Mouse (Mus musculus): ENCODE data around the gene Trp53.

Gene Trp53

GRCm38 (mm10) chr11:69560896-69561854, 19.0 kb upstream of the Trp53 start:
- no peak for DNase-seq (ENCODE audit: low spot score)

GRCm38 (mm10) chr11:69563373-69563772, 16.8 kb upstream of the Trp53 start:
- no peak for DNase-seq (ENCODE audit: low spot score)

GRCm38 (mm10) chr11:69564391-69564790, 15.8 kb upstream of the Trp53 start:
- no peak for DNase-seq (ENCODE audit: low spot score)

GRCm38 (mm10) chr11:69565131-69565530, 15.0 kb upstream of the Trp53 start:
- DNase-seq (ENCODE audit: low spot score): no peak

GRCm38 (mm10) chr11:69575220-69575619, 4.9 kb upstream of the Trp53 start:
- no peak for DNase-seq (ENCODE audit: low spot score)

- no peak for DNase-seq (ENCODE audit: low spot score)
These were observed 3.9 kb upstream of the Trp53 start for GRCm38 (mm10) chr11:69576307-69576706.

DNA sequence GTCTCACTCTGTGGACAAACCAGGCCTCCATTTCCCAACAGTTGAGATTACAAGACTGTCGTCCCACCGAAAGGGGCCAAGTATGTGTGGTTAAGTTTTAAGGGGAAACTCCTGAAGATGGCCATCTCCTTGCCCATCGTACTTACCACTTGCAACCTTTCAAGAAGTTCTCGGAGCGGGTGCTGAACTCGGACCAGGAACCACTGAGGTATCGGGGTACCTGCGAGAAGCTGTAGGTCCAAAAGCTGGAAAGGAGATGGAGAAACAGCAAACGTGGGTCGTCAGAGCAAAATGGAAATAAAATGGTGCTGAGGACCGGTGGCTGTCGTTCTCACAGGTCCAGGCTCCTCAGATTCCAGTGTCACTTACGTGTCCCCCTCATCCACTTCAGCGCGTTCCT, 1.9 kb upstream of the Trp53 start:
- DNase-seq (ENCODE audit: low spot score): no peak

GRCm38 (mm10) chr11:69579128-69580017, 786 bp upstream of the Trp53 start:
- peak; percentile 97 for DNase-seq (ENCODE audit: low spot score)

DNA sequence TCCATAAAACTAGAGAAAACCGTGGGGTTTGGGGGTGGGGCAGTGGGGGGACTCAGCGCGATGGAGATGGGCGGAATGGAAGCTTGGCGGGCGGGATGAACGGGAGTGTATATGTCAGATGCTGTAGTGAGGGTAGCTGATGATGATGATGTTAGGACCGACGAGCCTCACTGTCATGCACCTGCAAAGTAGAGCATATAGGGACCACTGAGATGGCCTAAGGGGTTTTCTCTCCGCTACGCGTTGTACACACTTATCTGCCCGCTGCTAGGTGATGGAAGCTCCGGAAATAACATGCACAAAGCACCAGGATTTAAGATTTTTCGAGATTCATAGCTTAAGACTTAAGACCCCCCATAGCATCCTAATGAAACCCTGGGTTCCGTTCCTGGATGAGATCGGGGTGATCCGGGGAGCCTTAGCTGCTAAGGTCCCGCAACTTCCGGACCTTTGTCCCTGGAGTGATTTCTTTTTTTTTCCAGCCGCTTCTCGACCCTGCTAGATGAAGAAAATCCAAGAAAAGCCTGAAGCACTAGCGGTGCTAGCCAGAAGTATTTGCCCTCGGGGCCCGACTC, 500 bp downstream of the Trp53 start:
- DNase-seq (ENCODE audit: low spot score): peak; percentile 25

DNA sequence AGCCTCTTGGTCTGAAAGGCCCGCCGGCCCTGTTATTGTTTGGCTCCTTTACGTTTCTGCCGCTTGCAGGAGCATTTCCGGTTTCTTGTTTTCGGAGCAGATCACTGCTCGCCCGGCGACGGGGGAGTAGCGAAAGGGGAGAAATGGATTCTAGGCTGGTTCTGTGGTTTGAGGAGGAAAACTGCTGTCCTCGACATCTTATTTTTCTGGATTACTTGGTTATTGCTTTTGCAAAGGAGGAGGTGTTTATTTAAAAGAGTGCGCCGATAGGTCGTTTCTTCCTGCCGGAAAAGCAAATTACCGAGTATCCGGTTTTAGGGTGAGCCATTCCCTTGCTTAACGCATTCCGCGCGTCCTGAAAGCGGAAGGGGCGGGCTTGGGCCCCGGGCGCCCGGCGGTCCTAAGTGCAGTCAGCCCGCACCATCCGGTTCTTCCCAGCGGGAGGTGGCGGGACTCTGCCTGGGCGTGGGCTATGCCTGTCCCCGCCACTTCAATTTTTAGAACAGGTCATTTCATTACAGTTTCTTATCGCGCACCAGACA, 1.1 kb downstream of the Trp53 start:
- DNase-seq (ENCODE audit: low spot score): peak; percentile 85

DNA sequence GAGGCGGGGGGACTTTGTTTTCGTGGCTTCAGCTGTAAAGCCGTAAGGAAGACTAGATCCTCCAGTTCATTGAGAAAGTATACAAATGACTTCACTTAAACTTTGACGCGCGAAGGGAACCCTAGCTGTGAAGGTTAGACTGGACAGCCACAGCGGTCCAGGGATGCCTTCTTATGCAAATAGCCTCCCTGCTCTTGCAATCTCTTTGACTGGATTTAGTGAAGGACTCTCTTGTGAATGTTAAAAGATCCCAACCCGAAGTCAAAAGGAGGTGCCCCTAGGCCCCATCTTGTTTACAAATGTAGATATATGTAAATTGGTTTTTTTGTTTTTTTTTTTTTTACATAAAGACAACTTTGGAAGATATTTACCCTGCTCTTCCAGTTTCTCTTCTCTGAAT, 1.7 kb downstream of the Trp53 start:
- DNase-seq (ENCODE audit: low spot score): no peak

DNA sequence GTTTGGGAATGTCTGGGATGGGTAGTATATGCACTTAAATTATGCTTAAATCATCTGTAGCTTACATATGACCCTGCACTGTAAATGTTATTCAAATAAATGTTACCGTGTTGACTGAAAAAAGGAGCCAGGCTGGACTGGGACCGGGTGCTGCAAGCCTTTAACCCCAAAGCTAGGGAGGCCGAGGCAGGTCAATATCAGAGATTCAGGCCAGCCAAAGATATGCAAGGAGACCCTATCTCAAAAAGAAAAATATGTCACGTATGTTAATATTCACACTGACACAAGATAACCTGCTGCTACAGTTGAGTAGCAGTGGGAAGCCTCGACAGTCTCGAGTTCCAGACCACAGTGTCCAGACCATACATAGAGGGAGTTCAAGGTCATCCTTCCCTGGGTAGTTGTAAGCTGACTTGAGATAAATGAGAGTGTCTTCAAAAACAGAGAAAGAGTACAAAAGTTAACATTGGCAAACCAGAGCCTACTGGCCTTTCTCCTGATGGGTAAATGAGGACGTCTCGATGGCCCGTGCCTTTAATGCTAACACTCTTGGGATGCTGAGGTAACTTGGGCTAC, 2.2 kb downstream of the Trp53 start:
- DNase-seq (ENCODE audit: low spot score): no peak

GRCm38 (mm10) chr11:69584008-69584407, 3.8 kb downstream of the Trp53 start:
- DNase-seq (ENCODE audit: low spot score): no peak

- no peak for DNase-seq (ENCODE audit: low spot score)
These were observed 4.8 kb downstream of the Trp53 start for GRCm38 (mm10) chr11:69584937-69585336.

- DNase-seq (ENCODE audit: low spot score): peak; percentile 47
These were observed 5.7 kb downstream of the Trp53 start for GRCm38 (mm10) chr11:69585718-69586325.

GRCm38 (mm10) chr11:69589207-69589834, 9.2 kb downstream of the Trp53 start:
- DNase-seq (ENCODE audit: low spot score): no peak

- DNase-seq (ENCODE audit: low spot score): no peak
These were observed 10.5 kb downstream of the Trp53 start for GRCm38 (mm10) chr11:69590622-69591021.

DNA sequence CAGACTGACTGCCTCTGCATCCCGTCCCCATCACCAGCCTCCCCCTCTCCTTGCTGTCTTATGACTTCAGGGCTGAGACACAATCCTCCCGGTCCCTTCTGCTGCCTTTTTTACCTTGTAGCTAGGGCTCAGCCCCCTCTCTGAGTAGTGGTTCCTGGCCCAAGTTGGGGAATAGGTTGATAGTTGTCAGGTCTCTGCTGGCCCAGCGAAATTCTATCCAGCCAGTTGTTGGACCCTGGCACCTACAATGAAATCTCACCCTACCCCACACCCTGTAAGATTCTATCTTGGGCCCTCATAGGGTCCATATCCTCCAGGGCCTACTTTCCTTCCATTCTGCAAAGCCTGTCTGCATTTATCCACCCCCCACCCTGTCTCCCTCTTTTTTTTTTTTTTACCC, 11.3 kb downstream of the Trp53 start:
- no peak for DNase-seq (ENCODE audit: low spot score)

DNA sequence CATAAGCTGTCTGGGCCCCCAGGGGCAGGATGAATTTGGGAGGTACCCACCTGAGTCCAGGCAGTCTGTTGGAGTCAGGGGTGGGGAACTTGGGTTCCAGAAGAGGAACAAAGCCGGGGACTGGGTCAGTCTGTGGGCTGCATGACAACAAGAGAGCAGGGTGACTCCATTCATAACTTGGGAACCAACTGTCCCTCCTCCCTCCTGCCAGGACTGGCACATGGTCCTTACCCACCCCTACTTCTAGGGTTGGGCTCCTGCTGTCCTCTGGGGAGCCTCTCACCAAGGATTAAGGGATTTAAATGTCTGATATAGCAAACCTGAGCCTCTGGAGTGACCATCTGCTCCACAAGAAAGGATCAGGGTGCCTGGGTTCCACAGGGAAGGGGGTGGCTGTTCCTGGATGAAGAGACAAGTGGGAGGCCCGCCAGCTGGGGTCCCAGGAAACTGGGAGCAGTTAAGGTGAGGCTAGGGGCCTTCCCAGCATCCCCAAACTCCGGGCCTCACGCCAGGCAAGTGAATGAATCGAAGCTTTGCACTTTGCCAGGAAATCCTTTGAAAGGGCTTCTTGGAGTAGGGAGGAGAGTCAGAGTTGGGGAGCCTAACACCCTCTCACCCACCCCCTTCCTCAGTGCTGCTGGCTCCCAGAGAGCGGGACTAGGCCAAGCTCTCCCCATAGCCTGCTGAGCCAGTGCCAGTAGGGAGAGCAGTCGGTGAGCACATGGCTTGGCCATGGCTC, 11.9 kb downstream of the Trp53 start:
- no peak for DNase-seq (ENCODE audit: low spot score)

- no peak for DNase-seq (ENCODE audit: low spot score)
These were observed 12.6 kb downstream of the Trp53 start for GRCm38 (mm10) chr11:69592799-69593198.
